Mouse (Mus musculus): Measurements from ENCODE around the gene Hdac7.

The Hdac7 gene

DNA sequence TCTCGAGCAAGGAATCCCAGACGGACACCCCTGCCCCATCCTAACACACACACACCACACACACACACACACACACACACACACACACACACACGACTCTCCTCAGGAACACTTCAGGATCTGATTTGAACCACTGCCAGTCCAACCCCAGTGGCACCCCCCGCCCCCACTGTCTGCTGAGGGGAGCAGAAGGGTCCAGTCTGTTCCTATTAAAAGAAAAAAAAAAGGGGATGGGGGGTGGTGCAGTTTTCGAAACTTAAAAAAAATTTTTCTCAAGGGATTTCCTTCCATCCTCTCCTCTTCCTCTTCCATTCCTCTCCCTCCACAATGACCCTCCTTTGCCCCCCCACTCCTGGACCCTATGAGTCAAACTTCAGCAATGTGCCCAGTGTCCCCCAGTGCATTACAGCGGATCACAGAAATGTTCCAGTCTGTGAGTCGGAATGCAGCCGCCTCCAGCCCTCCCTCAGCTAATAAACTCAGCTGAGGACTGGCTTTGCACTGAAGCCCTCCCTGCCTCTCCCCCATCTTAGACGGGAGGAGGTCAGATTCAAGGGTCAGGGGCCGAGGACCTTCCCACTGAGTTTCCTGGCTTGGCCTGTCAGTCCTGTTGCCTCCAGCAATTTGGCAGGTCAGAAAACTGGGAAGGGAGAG, 12.2 kb downstream of the Hdac7 start:
- DNase-seq (ENCODE audit: low spot score) = peak; percentile 38

DNA sequence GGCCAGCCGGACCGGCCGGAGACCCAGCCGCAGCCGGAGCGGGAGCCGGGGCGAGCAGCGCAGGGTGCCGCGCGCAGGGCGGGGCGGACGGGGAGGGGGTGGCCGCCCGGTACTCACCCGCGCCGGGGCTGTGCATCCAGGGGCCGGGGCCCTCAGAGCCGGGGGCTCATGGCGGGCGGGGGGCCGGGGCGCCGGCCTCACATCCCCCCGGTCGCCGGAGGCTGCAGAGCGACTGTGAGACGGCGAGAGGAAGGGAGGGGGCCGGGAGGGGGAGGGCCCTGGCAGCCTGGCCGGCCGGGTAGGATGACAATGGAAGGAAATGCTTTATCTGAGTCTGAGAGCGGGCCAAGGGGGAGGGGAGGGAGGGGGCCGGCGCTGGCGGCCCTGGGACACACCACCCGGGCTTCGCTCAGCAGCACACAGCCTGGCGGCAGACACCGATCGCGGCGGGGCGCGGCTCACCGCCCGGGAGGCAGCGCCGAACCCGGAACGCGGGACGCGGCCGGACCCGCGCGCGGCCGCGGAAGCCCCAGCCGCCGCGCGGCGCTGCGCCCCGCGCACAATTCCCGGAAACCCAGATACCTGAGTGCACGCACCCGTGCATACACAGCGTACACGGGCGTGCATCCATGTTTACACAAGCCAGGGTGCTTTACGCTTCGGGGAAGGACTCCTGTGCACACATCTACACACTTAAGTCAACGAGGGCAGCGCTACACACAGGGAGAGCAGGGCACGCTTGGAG, 12.9 kb downstream of the Hdac7 start:
- DNase-seq (ENCODE audit: low spot score) = peak; percentile 48

DNA sequence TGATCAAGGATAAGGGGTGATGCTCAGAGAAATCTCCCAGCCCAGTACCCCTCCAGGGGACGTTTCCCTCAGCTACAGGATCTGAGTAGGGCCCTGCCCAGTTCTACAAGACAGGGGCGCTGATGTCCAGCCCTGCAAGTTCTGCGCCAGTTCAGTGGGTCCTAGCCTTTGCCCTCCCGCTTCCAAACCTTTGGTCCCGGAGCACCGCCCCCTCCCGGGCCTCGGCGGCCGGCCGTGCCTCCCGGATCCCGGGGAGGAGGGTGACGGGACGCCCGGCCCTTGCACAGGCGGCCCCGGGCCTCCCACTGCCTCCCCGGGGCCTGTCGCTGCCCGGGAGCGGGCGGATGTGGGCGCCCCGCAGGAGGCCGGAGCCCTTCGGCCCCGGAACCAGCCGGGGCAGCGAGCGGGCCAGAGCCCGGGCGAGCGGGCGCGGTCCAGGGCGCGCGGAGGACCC, 13.5 kb downstream of the Hdac7 start:
- DNase-seq (ENCODE audit: low spot score) = peak; percentile 44

DNA sequence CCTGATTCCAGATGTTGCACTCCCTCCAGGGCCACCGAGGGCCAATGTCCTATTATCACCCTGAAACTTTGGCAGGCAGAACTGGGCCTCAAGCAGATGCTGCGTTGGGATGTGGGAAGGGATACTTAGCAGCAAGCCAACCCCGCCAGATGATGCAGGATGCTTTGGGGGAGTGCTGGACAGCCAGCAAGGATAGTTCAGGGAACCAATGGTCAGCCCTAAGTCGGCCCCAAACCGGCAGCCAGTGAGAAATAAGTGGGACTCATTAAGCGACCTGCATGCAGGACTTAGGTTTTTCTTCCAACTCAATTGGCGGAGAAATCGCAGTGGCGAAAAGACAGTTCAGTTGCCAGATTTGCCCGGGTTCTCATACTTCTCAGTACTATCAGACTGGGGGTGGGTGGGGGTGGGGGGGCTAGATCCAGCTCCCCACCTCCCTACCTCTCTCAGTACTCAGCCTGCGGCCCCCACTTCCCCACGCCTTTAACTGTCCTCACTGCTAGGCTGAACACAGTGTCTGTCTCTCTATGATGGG, 14.0 kb downstream of the Hdac7 start:
- DNase-seq (ENCODE audit: low spot score) = no peak

DNA sequence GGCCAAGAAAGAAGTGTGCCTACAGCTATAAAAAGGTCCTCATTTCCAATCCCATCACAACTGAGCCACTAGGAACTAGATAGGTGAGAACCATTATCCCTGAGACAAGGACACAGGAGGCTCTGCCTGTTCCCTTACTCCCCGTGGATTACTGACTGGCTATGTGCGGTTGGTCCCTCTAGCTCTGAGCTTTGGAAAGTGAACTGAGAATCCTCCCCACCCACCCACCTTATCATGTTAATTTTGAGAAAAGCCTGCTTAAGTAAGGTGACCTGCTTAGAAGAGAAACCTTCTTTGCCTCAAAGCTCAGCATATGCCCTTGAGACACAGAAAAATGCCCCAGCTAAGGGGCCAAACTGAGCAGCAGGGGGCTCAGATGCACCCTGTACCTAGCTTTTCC, 14.9 kb downstream of the Hdac7 start:
- DNase-seq (ENCODE audit: low spot score) = no peak

DNA sequence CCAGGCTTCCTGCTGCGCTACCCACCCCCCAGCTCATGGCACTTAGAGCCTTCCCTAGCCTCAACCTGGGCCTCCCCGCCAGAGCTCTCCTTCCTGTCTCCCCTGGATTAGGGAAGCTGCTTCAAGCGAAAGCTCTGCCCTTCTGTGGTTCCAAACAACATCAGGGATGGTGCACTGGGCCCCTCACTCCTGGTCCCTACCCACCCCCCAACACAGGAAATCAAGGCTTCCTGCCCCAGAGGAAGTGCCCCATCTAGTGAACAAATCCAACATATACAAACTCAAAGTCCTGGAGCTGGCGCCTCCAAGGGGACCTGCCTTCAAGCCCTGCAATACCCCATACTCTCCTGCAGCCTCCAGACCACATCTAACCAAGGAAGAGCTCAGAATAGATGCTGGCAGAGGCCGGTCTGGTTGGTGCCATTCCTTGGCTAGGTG, 15.4 kb downstream of the Hdac7 start:
- no peak for DNase-seq (ENCODE audit: low spot score)

DNA sequence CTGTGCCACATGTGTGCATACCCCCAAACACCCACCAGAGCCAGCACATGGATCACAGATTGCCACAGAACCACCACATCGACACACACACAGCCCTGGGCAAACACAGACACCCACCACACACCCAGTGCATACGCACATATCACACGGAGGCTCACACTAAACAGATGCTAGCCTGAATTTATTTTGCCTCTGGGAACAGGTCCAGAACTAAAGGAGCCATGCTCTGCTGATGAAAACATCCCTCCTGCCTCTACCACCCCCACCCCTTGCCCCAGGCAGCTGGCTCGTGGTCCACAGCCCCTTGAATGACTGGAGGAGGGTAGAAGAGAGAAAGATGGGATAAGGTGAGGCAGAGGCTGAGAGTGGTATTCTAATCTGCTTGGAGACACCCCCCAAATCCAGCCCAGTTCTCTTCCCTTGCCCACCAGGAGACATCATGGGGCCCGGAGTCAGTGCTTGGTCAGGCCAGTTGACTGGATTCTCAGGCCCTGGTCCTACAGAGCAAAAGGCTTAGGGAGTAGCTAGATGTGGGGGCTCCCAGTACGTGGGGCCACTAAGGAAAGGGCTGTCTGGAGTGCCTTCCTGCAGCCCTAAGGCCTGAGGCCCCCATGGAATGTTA, 16.0 kb downstream of the Hdac7 start:
- DNase-seq (ENCODE audit: low spot score) = no peak

DNA sequence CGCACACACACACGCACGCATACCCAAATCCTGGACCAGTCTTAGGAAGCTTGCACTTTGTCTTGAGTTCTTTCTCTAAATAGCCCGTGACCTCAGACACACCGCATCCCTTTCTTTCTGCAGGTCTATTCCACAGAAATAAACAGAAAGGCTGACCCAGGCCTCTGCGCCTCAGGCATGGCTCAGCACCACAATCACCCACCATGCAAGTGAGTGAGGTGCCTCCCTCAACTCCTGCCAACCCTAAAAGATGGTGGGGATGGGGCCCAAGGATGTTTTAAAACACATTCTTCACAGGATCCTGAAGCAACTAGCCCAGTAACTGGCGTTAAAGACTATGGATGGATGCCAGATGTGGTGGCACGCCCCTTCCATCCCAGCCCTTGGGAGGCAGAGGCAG, 16.9 kb downstream of the Hdac7 start:
- DNase-seq (ENCODE audit: low spot score) = no peak

DNA sequence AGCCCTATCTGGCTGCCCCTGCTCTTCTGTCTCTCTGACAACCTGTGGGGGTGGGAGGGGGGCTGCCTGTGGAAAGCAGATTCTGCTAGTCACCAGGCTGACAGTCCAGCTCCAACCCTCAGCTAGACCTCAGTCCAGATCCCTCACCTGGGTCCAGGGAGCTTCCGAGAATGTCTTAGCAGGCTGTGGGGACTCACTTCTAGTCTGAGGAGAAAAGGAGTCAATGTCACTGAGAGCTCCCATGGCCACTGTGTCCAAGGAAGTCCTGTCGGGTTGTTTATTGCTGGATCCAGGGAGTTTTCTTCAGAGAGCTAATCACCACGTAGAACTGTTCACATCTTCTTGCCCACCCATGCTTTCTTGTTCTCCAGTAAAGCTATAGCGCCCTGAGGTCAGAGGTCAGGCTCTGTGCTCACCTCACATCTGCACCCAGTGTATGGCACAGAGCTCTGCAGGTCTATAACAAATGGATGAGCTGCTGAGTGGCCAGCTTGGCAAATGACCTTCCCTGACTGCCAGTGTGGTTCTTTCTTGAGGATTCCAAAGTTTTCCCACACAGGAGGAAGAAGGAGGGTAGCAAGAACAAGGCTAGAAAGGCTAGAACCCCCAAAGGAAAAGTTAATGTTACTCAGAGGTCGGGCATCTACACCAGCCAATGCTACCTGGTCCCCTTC, 17.6 kb downstream of the Hdac7 start:
- no peak for DNase-seq (ENCODE audit: low spot score)

DNA sequence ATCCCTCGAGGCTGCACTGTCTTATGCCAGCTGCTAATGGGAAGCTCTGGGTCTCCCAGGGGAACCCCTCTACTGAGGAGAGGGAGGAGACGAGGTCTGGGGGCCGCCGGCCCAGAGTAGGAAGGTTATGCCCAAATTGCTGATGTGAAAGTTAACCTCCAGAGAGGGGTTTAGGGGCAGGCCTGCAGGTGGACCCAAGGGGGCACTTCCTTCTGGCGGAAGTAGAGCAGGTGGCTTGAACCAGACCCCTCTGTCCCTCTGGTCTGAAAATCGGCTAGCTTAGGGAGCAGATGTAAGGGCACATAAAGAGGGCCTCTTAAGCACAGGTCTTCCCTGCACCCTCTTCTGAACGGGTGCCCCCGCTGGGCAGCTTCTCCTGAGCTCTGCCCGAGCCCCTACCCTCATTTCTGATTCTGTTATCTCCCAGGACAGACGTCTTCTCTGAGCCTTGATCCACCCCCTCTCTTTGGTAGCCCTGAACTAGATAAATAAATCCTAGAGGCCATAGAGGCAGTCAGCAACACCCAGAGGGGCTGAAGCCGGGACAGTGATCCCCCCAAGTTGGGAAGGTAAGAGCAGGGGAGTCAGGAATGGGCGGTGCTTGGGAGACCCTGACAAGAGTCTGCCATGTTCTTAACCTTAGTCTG, 18.2 kb downstream of the Hdac7 start:
- DNase-seq (ENCODE audit: low spot score) = no peak

DNA sequence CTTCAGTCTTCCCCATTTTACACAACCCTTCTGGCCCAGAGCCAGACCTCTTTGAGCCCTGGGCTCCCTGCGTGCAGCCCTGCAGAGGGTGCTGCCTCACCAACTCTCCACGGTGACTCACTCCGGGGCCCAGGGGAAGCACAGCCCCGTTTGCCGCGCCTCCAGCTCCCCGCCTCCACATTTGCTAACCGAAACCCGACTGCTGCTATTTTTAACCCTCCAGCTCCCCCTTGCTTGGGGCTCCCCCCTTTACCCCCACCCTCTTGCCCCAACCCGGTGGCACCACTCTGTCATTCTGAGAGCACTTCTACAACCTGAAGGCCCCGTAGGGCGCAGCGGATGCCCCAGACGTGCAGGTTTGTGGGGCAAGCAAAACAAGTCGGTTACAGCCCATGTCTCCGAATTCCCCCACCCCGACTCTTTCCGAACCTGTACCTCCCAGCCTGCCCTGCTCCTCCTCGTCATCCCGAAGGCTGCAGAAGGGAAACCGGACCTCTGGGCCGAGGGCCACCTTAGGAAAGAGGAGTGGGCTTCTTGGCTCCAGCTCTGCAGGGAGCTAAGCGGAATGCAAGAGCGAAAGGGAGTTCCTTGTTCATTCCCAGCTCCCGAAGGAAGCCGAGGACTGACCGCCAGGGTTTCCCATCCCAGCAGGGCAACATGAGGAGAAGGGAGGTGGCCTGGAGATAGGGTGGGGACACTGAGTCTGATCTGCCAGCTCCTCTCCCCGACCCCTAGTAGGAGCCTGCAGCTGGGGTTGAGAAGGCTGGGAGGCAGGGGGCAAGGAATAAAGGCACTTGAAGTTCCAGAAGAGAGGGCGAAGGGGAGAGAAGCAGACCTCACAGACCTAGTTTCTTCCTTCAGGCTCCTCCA, 19.0 kb downstream of the Hdac7 start:
- DNase-seq (ENCODE audit: low spot score) = peak; percentile 82

DNA sequence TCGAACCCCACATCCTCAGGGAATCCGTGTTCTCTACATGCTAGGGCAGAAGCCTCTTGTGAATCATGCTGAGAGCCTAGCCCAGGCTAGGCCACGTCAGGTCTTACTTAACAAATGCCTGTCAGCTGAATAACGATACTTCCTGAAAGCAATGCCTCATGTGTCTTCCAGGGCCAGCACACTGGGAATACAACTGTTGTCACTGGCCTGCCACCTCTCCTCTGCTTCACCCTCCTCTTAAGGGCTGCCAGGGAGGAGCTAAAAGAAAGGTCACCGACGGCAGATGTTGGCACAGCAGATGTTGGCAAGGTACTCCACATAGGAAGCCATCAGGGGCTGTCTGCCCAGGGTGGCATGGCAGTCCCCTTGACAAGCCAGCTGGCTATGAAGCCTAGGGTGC, 20.3 kb downstream of the Hdac7 start:
- no peak for DNase-seq (ENCODE audit: low spot score)

DNA sequence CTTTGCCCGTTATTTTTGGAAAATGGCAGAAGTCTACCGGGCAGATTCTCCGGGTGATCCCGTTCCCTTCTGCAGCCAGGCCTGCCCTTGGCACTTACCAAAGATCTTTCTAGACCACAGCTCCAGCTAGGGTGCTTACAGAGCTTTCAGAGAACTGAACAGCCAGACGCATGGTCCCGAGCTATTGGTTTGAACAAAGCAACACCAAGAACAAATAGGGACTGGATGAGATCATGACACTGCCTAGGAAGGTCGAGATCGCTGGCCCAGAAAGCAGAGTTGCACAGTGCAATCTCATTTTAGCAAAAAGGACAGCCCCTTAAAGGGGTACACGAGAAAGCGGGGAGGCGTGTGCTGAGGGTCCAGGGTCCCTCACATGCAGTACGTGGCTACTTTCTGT, 20.8 kb downstream of the Hdac7 start:
- no peak for DNase-seq (ENCODE audit: low spot score)

DNA sequence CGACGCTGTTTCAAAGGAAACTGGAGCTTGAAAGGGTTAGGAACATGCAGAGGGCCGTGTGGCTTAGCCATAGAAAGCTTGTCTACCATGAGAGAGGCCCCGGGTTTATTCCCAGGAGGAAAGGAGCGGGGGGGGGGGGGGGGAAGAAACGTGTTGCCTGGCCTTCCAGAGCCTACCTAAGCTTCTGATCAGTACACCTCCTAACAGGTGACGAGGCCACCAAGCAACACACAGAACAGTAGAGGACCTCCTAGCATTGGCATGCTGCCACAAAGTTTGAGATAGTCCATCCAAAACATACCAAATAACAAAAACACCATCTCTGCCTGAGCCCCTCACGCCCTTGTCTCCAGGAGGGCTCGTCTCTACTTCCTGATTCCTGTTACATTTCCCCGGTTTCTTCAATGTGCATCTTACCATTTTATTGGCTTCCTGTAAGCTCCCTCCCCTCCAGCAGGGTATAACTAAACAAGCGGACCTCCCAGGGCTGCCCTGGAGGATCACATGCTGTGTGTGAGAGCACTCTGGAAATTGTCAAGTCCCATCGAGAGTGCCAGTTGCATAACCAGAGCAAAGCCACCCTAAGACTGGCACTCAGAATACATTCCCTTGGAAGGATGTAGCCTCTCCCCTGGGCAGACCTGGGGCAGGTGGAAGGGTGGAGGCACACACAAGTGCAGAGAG, 21.6 kb downstream of the Hdac7 start:
- DNase-seq (ENCODE audit: low spot score) = no peak

DNA sequence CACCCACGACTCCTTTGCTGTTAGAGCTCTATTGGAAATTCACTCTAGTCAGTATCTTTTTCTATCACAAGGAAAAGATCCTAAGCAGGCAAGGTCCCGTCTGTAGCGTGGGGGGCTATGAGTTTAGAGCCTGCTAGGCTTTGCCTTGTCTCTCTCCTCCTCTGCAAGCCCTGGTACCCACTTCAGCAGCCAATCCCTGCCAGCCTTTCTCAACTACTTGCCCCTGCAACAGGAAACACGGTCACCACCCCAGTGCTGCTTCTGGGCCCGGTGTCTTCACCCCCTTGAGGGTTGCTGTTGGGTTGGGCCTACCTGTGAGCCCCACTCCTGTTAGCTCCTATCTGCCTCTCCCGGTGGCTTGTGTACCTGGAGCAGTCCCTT, 22.3 kb downstream of the Hdac7 start:
- no peak for DNase-seq (ENCODE audit: low spot score)

DNA sequence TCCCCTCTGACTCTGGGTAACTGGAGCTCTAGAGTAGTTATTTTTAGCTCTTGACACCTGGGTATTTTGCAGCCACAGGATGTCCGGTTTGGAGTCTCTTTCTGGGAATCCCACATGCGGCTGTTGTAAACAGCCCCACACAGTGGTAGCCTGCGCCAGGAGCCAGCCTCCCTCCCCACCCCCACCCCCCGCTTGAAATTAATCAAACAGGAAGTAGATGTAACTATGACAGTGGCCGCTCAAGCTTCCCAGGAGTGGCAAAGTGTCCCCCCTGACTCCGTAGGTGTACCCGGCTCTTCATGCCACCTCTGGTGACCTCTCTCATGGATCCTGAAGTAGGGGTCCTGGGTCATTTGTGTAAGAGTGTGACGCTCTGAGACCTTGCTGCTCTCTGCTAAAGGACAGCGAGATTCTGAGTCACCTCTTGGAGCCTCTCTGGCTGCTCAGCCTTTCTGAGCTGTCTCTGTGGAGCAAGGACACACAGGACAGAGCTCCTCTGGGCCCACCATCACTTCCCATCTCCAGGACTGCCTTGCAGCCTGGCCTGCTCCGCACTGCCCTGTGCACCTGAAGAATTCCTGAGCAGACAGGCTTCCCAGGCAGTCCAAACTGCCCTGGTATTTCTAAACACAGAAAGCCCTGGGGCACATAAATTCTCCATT, 22.9 kb downstream of the Hdac7 start:
- no peak for DNase-seq (ENCODE audit: low spot score)

DNA sequence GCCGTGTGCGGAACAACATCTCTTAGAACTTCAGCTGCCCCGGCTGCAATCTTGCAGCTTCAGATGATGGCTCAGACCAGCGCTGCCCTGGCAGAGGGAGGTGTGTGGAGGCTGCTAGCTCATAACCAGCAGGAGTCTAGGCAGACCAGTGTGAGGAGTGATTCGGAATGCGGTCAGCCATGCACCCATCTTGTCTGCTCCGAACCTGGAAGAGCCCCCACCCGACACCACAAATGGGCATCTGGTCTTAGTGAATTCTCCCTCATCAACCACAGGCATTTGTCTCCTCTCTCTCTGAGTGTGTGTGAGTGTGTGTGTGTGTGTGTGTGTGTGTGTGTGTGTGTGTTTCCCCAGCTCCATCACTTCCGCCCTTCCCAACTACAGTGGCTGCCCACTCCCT, 24.4 kb downstream of the Hdac7 start:
- DNase-seq (ENCODE audit: low spot score) = no peak

DNA sequence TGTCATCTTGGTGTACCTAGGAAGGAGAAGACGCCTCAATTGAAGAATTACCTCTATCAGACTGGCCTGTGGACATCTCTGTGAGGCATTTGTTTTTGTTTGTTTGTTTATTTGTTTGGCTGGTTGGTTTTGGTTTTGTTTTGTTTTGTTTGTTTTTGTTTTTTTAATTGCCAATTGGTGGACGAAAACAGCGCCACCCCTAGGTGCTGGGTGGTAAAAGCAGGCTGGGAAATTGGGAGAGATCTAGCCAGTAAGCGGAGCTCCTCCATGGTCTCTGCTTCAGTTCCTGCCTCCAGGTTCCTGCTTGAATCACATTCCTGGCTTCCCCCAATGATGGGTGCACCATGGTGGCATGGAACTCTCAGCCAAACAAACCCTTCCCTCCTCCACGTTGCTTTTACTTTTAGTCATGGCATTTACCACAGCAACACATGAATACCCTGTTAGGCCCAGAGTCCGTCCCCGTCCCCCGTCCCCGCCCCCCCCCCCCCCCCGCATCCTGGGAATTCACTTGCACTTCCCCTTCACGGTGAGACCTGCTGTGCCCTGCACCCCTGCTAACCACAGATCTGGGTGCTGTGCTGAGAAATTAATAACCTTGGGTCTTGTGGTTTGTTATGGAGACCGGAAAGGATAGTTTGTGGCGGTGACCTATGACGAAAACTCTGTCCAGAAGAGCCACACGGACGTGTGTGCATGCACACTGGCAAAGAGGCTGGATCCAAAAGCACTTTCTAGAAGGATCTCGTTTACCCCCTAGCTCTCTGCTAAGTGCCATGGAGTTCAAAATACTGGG, 27.9 kb downstream of the Hdac7 start:
- DNase-seq (ENCODE audit: low spot score) = no peak

DNA sequence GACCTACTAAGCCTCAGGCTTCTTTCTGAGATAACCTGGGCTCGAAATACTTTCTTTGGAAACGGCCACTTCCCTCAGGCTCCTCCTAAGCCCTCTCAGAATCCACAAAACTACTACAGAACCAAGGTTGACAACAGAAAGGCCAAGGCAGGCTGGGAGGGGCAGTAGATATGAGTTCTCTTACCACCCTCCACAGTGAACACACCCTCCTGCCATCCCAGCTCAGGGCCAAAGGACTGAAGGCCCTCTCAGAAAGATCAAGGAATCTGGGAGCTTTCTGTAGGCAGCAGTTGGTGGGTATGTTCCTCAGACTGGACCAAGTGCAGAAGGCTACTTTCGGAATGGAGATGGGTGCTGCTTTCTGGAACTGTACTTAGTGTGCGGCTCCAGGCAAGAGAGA, 29.0 kb downstream of the Hdac7 start:
- no peak for DNase-seq (ENCODE audit: low spot score)
